Mouse (Mus musculus) lung, postnatal 0 days (tissue): ENCODE results near the gene Grsf1.

Experiments used
- CTCF ChIP-seq: IDR thresholded peaks from 2 replicates; pipeline ENCODE4 v1.5.1; 2016; ENCODE audit warnings: antibody characterized with exemption, mild to moderate bottlenecking
- EP300 ChIP-seq: IDR thresholded peaks from 2 replicates; pipeline ENCODE4 v1.6.1; 2016; ENCODE audit warnings: antibody characterized with exemption, mild to moderate bottlenecking, control low read depth

- TF ChIP-seq CTCF = no peak
- TF ChIP-seq EP300 = no peak
Observed at GRCm38 (mm10) chr5:88684226-88684625, 8.3 kb upstream of the Grsf1 start.
